Mouse (Mus musculus) midbrain, embryonic 16.5 days (tissue): ENCODE results near the gene Itpkb. TPM values are rescaled to one million over a fixed set of nuclear protein-coding genes. Genes with fewer than 3 reads are reported as not detected.

Experiments used
- ATAC-seq: fragments of 200-750 bp; cut with Nextera tagmentation; 2 replicates; pipeline ENCODE4 v1.8.0; 2017; ENCODE audit warnings: moderate TSS enrichment
- H3K27ac ChIP-seq: fragments of 300-500 bp; sonication (generic); 2 replicates; pipeline ENCODE4 v1.5.1; 2014; ENCODE audit warnings: mild to moderate bottlenecking, low read length, mixed read lengths
- H3K27me3 ChIP-seq: fragments of 300-500 bp; sonication (generic); 2 replicates; pipeline ENCODE4 v1.6.1; 2014; ENCODE audit warnings: low read depth, low read length, mixed read lengths; ENCODE audit not compliant: control insufficient read depth, insufficient read depth
- H3K36me3 ChIP-seq: fragments of 300-500 bp; sonication (generic); 2 replicates; pipeline ENCODE4 v1.6.1; 2014; ENCODE audit warnings: mild to moderate bottlenecking, low read length, moderate library complexity, mixed read lengths; ENCODE audit not compliant: control insufficient read depth, insufficient read depth
- H3K4me1 ChIP-seq: fragments of 300-500 bp; sonication (generic); 2 replicates; pipeline ENCODE4 v1.6.1; 2014; ENCODE audit warnings: mild to moderate bottlenecking, low read length, mixed read lengths; ENCODE audit not compliant: control insufficient read depth, insufficient read depth
- H3K4me2 ChIP-seq: fragments of 300-500 bp; sonication (generic); 2 replicates; pipeline ENCODE4 v1.6.1; 2014; ENCODE audit warnings: mild to moderate bottlenecking, low read length, mixed read lengths
- H3K4me3 ChIP-seq: fragments of 300-500 bp; sonication (generic); 2 replicates; pipeline ENCODE4 v1.5.1; 2014; ENCODE audit warnings: low read depth, mild to moderate bottlenecking, low read length, moderate library complexity, mixed read lengths
- H3K9ac ChIP-seq: fragments of 300-500 bp; sonication (generic); 2 replicates; pipeline ENCODE4 v1.6.1; 2014; ENCODE audit warnings: low read depth, low read length, mixed read lengths
- H3K9me3 ChIP-seq: fragments of 300-500 bp; sonication (generic); replicated peaks from 2 replicates; pipeline ENCODE4 v1.6.1; 2014; ENCODE audit warnings: mild to moderate bottlenecking, low read length, mixed read lengths; ENCODE audit not compliant: control insufficient read depth, poor library complexity, severe bottlenecking
- WGBS: fragments of 180-500 bp; shearing (Covaris S2); extraction: QIAGEN DNeasy Blood & Tissue Kit; methylation state at CpG from one replicate; pipeline ENCODE4 v1.1.7; 2014; 5-methylcytosine and 5-hydroxymethylcytosine counted together
- polyA plus RNA-seq: library from polyadenylated mRNA; unstranded; fragments of >200 nt; fragmentation: Nextera tagmentation; extraction: Ambion mirVana; gene quantifications from 2 replicates; pipeline ENCODE4 v1.2.1, GENCODE M21; 2015

Itpkb gene
- polyA plus RNA-seq, 1 experiment from 2014 or later, result 2.2 TPM

GRCm38 (mm10) chr1:180359311-180359710, 29.0 kb downstream of the Itpkb start:
- WGBS, result 89% methylated on average over 5 of the region's 5 CpGs

DNA sequence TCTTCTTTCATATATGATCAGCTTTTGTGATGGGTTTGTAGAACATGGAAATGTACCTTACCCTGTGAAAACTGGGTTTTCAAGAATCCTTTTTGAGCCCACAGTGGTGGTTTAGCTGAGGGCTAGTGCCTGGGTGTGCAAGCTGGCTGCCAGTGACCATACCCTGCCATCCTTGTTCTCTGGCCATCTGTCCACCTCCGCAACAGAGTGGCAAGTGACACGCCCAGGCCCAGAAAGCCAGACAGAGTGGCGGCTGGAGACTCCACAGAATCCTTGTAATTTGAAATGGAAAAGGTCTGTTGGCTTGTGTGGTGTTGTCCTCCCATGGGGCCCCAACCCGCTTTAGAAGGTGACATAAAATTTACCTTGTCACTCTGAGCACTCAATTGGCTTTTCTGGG, 31.9 kb downstream of the Itpkb start:
- Histone ChIP-seq H3K27me3 (no peaks in the 10 kb centered on the region), H3K4me1 (peaks cover 28% of the 10 kb centered on the region), H3K4me2 (no peak overlapping the region), H3K4me3 (no peak overlapping the region), H3K9ac (no peak overlapping the region), H3K36me3 (no peaks in the 10 kb centered on the region), H3K27ac (no peak overlapping the region), H3K9me3 (no peaks in the 10 kb centered on the region)
- no peak for ATAC-seq
- 87% methylated on average over 4 of the region's 4 CpGs for WGBS

More at GRCm38 (mm10) chr1:180359311-180359710, 29.0 kb downstream of the Itpkb start:
- Histone ChIP-seq H3K27me3 (no peaks in the 10 kb centered on the region), H3K36me3 (no peaks in the 10 kb centered on the region), H3K4me2 (no peak overlapping the region), H3K27ac (no peak overlapping the region), H3K4me3 (no peak overlapping the region), H3K4me1 (peaks cover 7% of the 10 kb centered on the region), H3K9me3 (no peaks in the 10 kb centered on the region), H3K9ac (no peak overlapping the region)
- ATAC-seq, result no peak

- Histone ChIP-seq H3K36me3 (no peaks in the 10 kb centered on the region), H3K9ac (no peak overlapping the region)
- WGBS, result 80% methylated on average over 5 of the region's 5 CpGs
These were observed 32.6 kb downstream of the Itpkb start for GRCm38 (mm10) chr1:180362844-180363243.

DNA sequence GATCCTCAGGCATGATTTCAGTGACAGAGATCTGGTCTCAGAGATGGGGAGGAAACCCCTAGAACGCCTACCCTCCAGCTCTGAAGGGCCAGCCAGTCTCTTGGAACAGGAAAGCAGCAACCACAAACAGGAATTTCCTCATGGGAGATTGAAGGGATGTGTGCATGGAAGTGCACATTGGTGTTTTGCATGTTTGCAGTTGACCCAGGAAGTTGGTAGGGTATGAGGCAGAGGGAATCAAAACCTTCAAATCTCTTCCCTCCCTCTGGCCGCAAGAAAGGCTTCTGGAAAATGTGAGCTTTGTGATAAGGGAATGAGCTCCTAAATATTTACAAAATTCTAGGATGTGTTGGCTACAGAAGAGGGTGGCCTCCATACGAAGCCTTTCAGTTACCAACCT, 33.0 kb downstream of the Itpkb start:
- Histone ChIP-seq H3K27ac (no peak overlapping the region; the same call in 1 of the 2 replicates), H3K4me1 (peaks cover 28% of the 10 kb centered on the region), H3K36me3 (no peaks in the 10 kb centered on the region), H3K4me3 (no peak overlapping the region), H3K9ac (no peak overlapping the region), H3K9me3 (no peaks in the 10 kb centered on the region), H3K4me2 (no peak overlapping the region), H3K27me3 (no peaks in the 10 kb centered on the region)
- WGBS, result 81% methylated on average over 3 of the region's 3 CpGs
- ATAC-seq, result no peak

More at GRCm38 (mm10) chr1:180362844-180363243, 32.6 kb downstream of the Itpkb start:
- peaks cover 28% of the 10 kb centered on the region for H3K4me1 ChIP-seq
- H3K4me2 ChIP-seq, result no peak overlapping the region
- ATAC-seq, result no peak
- H3K27me3 ChIP-seq, result no peaks in the 10 kb centered on the region
- H3K27ac ChIP-seq, result no peak overlapping the region
- no peaks in the 10 kb centered on the region for H3K9me3 ChIP-seq
- H3K4me3 ChIP-seq, result no peak overlapping the region

- Histone ChIP-seq H3K4me2 (peak overlapping the region; percentile 69), H3K9me3 (no peaks in the 10 kb centered on the region), H3K4me1 (peaks cover 28% of the 10 kb centered on the region), H3K36me3 (no peaks in the 10 kb centered on the region), H3K4me3 (0 out of 2 replicates have a peak overlapping the region, but pooled peaks have one; percentile 4), H3K27ac (peak overlapping the region; percentile 98), H3K9ac (peak overlapping the region; percentile 18; the same call in 1 of the 2 replicates), H3K27me3 (no peaks in the 10 kb centered on the region)
- WGBS, result 71% methylated on average over 17 of the region's 17 CpGs
- ATAC-seq, result no peak
These were observed 33.7 kb downstream of the Itpkb start for GRCm38 (mm10) chr1:180364005-180364404.

DNA sequence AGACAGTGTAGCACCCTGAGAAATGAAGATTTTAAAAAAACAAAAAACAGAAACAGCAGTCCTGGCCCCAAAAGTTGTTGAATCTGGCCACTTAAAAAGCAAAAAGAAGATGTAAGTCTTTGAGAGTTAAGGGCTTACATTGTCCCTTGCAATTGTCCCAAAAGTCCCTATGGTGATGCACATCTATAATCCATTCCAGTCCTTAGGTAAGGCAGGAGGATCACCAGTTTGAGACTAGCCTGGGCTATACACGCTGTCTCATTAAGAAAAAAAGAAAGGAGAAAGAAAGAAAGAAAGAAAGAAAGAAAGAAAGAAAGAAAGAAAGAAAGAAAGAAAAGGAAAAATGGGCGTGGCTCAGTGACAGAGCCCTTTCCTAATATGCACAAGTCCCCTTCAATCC, 34.4 kb downstream of the Itpkb start:
- no peaks in the 10 kb centered on the region for H3K36me3 ChIP-seq
- peak overlapping the region; percentile 72 for H3K9ac ChIP-seq
- H3K4me1 ChIP-seq, result peaks cover 28% of the 10 kb centered on the region
- peak overlapping the region; percentile 98 for H3K27ac ChIP-seq
- 11% methylated on average over 2 of the region's 2 CpGs for WGBS
- ATAC-seq, result peak; percentile 26
- no peaks in the 10 kb centered on the region for H3K9me3 ChIP-seq
- peak overlapping the region; percentile 69 for H3K4me2 ChIP-seq
- peak overlapping the region; percentile 43 for H3K4me3 ChIP-seq
- H3K27me3 ChIP-seq, result no peaks in the 10 kb centered on the region

DNA sequence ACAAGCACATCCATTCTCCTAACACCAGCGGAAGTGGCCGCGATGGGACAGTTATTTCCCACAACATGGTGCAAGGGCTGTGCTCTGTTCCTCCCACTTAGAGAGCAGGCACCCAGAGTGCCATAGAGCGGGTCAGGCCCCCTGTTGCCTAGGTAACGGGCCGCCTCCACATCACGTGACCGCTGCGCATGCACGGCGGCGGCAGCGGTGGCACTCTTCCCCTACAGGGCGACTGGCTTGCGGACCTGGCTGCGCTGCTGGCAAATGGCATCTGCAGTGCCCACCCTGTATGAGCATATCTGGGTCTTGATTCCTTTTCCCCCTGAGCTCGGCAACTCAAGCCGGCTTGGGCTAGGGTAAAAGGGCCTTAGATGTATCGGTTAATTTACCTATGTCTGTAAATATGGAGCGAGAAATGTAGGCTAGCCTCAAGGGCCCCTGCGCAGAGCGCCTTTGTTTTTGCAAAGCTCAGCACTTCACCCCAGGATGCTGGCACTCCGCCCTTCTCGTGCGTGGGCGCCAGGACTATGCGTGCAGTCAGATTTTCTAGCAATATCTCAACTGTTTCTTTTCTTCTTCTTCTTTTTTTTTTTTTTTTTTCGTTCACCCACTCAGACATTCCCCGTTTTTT, 35.0 kb downstream of the Itpkb start:
- peaks cover 28% of the 10 kb centered on the region for H3K4me1 ChIP-seq
- WGBS, result under 1% methylated on average over 29 of the region's 29 CpGs

GRCm38 (mm10) chr1:180365983-180366811, 35.9 kb downstream of the Itpkb start:
- no peak for ATAC-seq
- peaks cover 28% of the 10 kb centered on the region for H3K4me1 ChIP-seq
- H3K27ac ChIP-seq, result peak overlapping the region; percentile 98
- H3K9ac ChIP-seq, result no peak overlapping the region
- no peaks in the 10 kb centered on the region for H3K9me3 ChIP-seq
- H3K4me3 ChIP-seq, result no peak overlapping the region
- WGBS, result 59% methylated on average over 18 of the region's 18 CpGs
- no peaks in the 10 kb centered on the region for H3K36me3 ChIP-seq
- H3K27me3 ChIP-seq, result no peaks in the 10 kb centered on the region
- peak overlapping the region; percentile 69; the same call in 1 of the 2 replicates for H3K4me2 ChIP-seq

More for the DNA sequence above, 35.0 kb downstream of the Itpkb start:
- H3K9ac ChIP-seq, result peak overlapping the region; percentile 72
- no peaks in the 10 kb centered on the region for H3K27me3 ChIP-seq
- no peaks in the 10 kb centered on the region for H3K36me3 ChIP-seq
- H3K9me3 ChIP-seq, result no peaks in the 10 kb centered on the region
- peak overlapping the region; percentile 43 for H3K4me3 ChIP-seq
- ATAC-seq, result peak; percentile 96
- H3K4me2 ChIP-seq, result peak overlapping the region; percentile 69
- H3K27ac ChIP-seq, result peak overlapping the region; percentile 98
